Mouse (Mus musculus): ENCODE measurements at regions not wholly inside any gene's neighbourhood (a gene's known extent, or its start where the extent isn't known, plus 50 kb on each side); places are given as distances from the start of the nearest gene placed in this dataset.

DNA sequence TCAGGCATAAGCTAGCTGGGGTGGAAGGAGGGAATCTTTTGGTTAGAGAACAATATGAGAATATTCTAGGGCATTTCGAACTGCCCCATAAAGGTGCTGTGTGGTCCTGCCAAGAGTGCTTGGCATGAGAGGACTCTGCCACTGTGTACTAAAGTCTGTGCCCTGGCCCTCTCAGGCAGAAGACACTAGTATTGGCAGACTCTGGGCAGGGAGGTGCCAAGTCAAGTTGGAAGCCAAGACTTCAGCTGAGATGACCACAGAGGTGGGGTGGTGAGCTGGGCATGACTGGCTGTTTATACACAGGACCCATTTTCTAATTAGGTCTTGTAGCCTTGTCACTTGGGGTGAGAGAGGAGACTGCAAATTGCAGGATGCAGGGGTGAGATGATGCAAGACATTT lies 104.4 kb upstream of the Glra1 start:
- H3K36me3 ChIP-seq: no peaks in the 10 kb centered on the region
- H3K4me2 ChIP-seq: no peak overlapping the region
- no peak overlapping the region for H3K4me3 ChIP-seq
- H3K27ac ChIP-seq (replicated peaks): no peak overlapping the region
- no peak for ATAC-seq (ENCODE audit: low FRiP score, low read depth)
- H3K9ac ChIP-seq: no peak overlapping the region
- H3K27me3 ChIP-seq: no peaks in the 10 kb centered on the region
- no peaks in the 10 kb centered on the region for H3K9me3 ChIP-seq
- 91% methylated on average over 1 of the region's 1 CpGs for WGBS
- no peaks in the 10 kb centered on the region for H3K4me1 ChIP-seq (replicated peaks)

DNA sequence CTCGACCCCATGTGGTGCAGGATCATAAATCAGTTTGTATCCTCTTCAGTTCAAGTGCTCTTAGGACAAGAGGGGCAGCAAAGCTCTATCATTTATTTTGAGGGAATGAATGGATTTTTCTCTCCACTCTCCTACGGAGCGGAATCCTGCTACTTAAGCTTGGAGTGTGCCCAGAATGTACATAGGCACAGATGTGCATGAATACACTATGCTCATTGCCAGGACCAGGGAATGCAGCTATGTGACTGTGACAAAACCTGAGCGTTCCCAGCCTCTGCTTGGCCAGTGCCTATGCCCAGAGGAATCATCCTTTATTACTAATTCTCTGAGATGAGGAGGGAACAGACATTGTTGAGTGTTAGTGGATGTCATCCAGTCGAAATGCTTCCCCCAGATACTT lies 99.5 kb upstream of the Glra1 start:
- Histone ChIP-seq H3K4me2 (no peak overlapping the region), H3K9ac (no peak overlapping the region), H3K4me3 (no peak overlapping the region), H3K27ac (replicated peaks) (no peak overlapping the region), H3K27me3 (no peaks in the 10 kb centered on the region), H3K9me3 (no peaks in the 10 kb centered on the region), H3K4me1 (replicated peaks) (no peaks in the 10 kb centered on the region), H3K36me3 (no peaks in the 10 kb centered on the region)
- no peak for ATAC-seq (ENCODE audit: low FRiP score, low read depth)
- 69% methylated on average over 5 of the region's 5 CpGs for WGBS

- no peaks in the 10 kb centered on the region for H3K4me1 ChIP-seq (replicated peaks)
- no peak overlapping the region for H3K9ac ChIP-seq
- WGBS: 77% methylated on average over 2 of the region's 2 CpGs
- H3K4me3 ChIP-seq: no peak overlapping the region
- H3K36me3 ChIP-seq: no peaks in the 10 kb centered on the region
- no peak overlapping the region for H3K4me2 ChIP-seq
- H3K9me3 ChIP-seq: no peaks in the 10 kb centered on the region
- ATAC-seq (ENCODE audit: low FRiP score, low read depth): no peak
- H3K27ac ChIP-seq (replicated peaks): no peak overlapping the region
- no peaks in the 10 kb centered on the region for H3K27me3 ChIP-seq
These were observed 93.9 kb upstream of the Glra1 start for GRCm38 (mm10) chr11:55701921-55702320.

DNA sequence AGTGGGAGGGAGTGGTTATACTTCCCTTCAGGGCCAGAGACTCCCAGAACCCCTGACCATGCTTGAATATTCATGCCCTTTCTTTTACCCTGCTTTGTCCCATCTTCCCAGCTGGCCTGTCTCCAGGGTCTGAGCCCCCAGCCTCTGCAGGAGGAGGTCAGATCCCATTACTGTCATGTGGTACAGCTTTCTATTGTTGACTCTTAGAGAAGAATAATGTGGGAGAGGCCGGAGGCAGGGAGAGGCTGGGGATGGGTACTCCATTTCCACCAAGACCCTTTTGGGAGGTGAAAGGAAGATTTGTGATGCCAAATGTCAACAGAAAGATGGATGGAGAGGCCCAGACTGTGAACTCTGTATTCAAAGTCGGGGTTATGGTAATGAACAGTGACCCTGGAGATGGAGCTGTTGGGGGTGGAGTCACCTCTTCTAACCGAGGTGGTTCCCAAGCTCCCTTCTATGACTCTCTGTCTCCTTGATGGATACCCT lies 77.1 kb upstream of the Glra1 start:
- 10% methylated on average over 3 of the region's 3 CpGs for WGBS
- peaks cover 13% of the 10 kb centered on the region for H3K4me1 ChIP-seq (replicated peaks)
- H3K9ac ChIP-seq: no peak overlapping the region
- no peaks in the 10 kb centered on the region for H3K36me3 ChIP-seq
- H3K27me3 ChIP-seq: no peaks in the 10 kb centered on the region
- no peaks in the 10 kb centered on the region for H3K9me3 ChIP-seq
- H3K4me3 ChIP-seq: no peak overlapping the region
- H3K4me2 ChIP-seq: no peak overlapping the region
- peak; percentile 68 for ATAC-seq (ENCODE audit: low FRiP score, low read depth)
- no peak overlapping the region for H3K27ac ChIP-seq (replicated peaks)

GRCm38 (mm10) chr11:55682351-55682961 lies 74.5 kb upstream of the Glra1 start:
- H3K4me3 ChIP-seq: no peak overlapping the region
- H3K4me2 ChIP-seq: 0 out of 2 replicates have a peak overlapping the region, but pooled peaks have one; percentile 67
- no peaks in the 10 kb centered on the region for H3K9me3 ChIP-seq
- no peaks in the 10 kb centered on the region for H3K27me3 ChIP-seq
- H3K27ac ChIP-seq (replicated peaks): no peak overlapping the region
- ATAC-seq (ENCODE audit: low FRiP score, low read depth): no peak
- H3K4me1 ChIP-seq (replicated peaks): peaks cover 13% of the 10 kb centered on the region
- 24% methylated on average over 10 of the region's 10 CpGs for WGBS
- no peaks in the 10 kb centered on the region for H3K36me3 ChIP-seq
- no peak overlapping the region for H3K9ac ChIP-seq

DNA sequence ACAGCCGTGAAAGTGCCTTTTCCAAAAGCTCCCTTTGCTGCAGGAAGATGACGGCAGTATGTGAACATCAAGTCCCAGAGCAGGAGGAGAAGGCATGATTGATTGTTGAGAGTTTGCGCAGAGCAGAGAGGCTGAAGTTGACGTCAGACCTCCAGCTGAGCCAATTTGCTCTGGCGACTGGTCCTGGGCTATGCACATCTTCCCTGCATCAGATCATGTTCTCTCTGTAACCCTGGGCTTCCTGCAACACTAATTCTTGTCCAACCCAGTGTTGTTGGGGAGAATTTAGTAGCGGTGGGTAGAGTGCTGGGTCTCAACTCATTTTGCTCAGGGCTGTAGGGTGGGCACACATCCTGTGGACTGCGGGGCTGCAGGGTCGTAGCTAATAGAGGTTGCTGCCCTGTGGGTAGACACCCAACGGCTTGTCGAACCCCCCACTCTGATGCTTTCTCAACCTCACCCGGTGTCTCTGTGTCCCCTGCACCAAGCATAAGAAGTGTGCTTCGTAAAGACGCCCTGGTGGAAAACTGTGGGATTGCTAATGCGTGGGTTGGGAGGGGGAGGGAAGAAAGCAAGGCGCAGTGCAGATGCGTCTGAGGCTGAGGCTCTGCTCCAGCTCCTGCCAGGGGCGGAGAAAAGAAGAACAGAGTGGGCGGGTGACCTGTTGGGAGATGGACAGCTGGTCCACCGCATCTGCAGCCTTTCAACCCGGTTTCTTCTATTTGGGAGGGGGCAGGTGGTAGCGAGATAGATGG lies 73.4 kb upstream of the Glra1 start:
- no peaks in the 10 kb centered on the region for H3K9me3 ChIP-seq
- H3K4me2 ChIP-seq: peak overlapping the region; percentile 67
- H3K4me3 ChIP-seq: peak overlapping the region; percentile 35
- H3K27ac ChIP-seq (replicated peaks): peak overlapping the region; percentile 73
- ATAC-seq (ENCODE audit: low FRiP score, low read depth): peak; percentile 88
- peaks cover 13% of the 10 kb centered on the region for H3K4me1 ChIP-seq (replicated peaks)
- no peaks in the 10 kb centered on the region for H3K36me3 ChIP-seq
- WGBS: 28% methylated on average over 21 of the region's 21 CpGs
- 0 out of 2 replicates have a peak overlapping the region, but pooled peaks have one; percentile 13 for H3K9ac ChIP-seq
- H3K27me3 ChIP-seq: no peaks in the 10 kb centered on the region

- 95% methylated on average over 4 of the region's 4 CpGs for WGBS
- Histone ChIP-seq H3K4me1 (replicated peaks) (no peaks in the 10 kb centered on the region), H3K4me2 (no peak overlapping the region), H3K27ac (replicated peaks) (no peak overlapping the region), H3K9ac (no peak overlapping the region), H3K9me3 (no peaks in the 10 kb centered on the region), H3K4me3 (no peak overlapping the region), H3K36me3 (no peaks in the 10 kb centered on the region), H3K27me3 (no peaks in the 10 kb centered on the region)
- no peak for ATAC-seq (ENCODE audit: low FRiP score, low read depth)
These were observed 55.1 kb upstream of the Glra1 start for GRCm38 (mm10) chr11:55663108-55663507.

DNA sequence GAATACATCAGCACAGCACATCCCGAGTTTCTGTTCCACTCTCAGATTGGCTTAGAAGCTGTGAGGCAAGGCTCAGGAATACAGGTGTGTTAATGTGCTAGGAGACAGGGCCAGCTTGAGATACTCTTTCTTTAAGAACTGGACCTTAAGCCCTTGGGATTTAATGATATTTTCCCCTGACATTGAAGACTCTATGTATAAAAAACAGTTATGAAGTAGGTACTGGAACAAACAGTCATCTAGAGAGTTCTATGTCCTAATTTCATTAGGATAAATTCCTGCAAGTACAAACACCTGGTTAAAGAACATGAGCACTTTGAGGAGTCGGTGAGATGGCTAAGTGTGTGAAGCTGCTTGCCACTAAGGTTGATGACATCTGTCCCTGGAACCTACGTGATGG lies 54.3 kb upstream of the Glra1 start:
- ATAC-seq (ENCODE audit: low FRiP score, low read depth): no peak
- no peaks in the 10 kb centered on the region for H3K27me3 ChIP-seq
- H3K27ac ChIP-seq (replicated peaks): no peak overlapping the region
- H3K9ac ChIP-seq: no peak overlapping the region
- H3K36me3 ChIP-seq: no peaks in the 10 kb centered on the region
- no peak overlapping the region for H3K4me3 ChIP-seq
- WGBS: 83% methylated on average over 3 of the region's 3 CpGs
- H3K4me1 ChIP-seq (replicated peaks): no peaks in the 10 kb centered on the region
- no peaks in the 10 kb centered on the region; the same call in 1 of the 2 replicates for H3K9me3 ChIP-seq
- H3K4me2 ChIP-seq: no peak overlapping the region
